Mouse (Mus musculus) layer of hippocampus, postnatal 14 days (tissue): ENCODE results near the gene Timp4. TPM values are rescaled to one million over a fixed set of nuclear protein-coding genes. Genes with fewer than 3 reads are reported as not detected.

Source experiments
- DNase-seq, 2 experiments: peaks; one replicate each; pipeline ENCODE4 v3.0.0; 2021 to 2022; ENCODE audit warnings: low spot score in 2 of 2, mixed read lengths in 1 of 2
- total RNA-seq, 2 experiments: library from RNA; stranded (reverse); gene quantifications; 2 replicates each; pipeline ENCODE4 v1.2.3; 2021

Timp4 gene
- total RNA-seq, 2 experiments from 2014 or later, result 25.2 to 34.6 TPM

- no peak for DNase-seq
These were observed 49.0 kb downstream of the Timp4 start for GRCm38 (mm10) chr6:115203029-115203428.

DNA sequence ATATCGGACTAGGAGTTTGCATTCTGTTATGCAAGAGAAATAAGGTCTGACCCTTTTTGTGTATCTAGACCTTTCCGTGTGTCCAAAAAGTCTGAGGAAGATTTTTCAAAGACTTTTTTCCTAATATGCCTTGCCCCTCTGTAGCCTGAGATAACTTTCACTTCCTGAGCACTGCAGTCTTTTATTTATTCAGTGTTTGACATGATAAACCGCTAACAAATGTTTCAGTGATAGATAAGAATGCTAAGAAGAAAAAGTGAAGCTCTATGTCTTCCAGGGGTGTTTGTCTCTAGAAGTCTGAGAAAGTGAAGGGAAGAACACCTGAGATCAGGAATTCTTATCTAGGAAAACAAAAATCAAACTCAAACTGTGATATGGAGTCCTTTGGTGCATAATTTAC, 51.3 kb downstream of the Timp4 start:
- no peak for DNase-seq

Other genes with a start within 250 kb of the Timp4 start
- gene Tamm41, start 214.3 kb downstream of the Timp4 start, total RNA-seq, result 10 to 100 TPM; 19.9 to 21.2 TPM
- gene Syn2, start 117.3 kb downstream of the Timp4 start, total RNA-seq, result 100 to 1,000 TPM; 650 to 669 TPM
- gene Gm17482, start 24.9 kb downstream of the Timp4 start, total RNA-seq, result not detected
- 1 to 10 TPM; 1.2 TPM for gene Pparg, start 108.7 kb upstream of the Timp4 start, total RNA-seq